Mouse (Mus musculus) forebrain, embryonic 11.5 days (tissue): Measurements from ENCODE around the gene Hsd17b3. TPM values are rescaled to one million over a fixed set of nuclear protein-coding genes. Genes with fewer than 3 reads are reported as not detected.

ENCODE experiments used
- ATAC-seq: fragments of 200-750 bp; cut with Nextera tagmentation; replicated peaks from 2 replicates; pipeline ENCODE4 v1.8.0; 2017; ENCODE audit warnings: moderate TSS enrichment; ENCODE audit not compliant: low FRiP score
- DNase-seq: peaks from one replicate; pipeline ENCODE4 v3.0.0-alpha.2; 2017; ENCODE audit warnings: low spot score
- H3K27ac ChIP-seq: fragments of 300-500 bp; sonication (generic); 2 replicates; pipeline ENCODE4 v1.5.1; 2014; ENCODE audit warnings: low read depth, low read length
- H3K27me3 ChIP-seq: fragments of 300-500 bp; sonication (generic); 2 replicates; pipeline ENCODE4 v1.6.1; 2014; ENCODE audit warnings: mild to moderate bottlenecking, low read length, mixed read lengths; ENCODE audit not compliant: control insufficient read depth, insufficient read depth
- H3K36me3 ChIP-seq: fragments of 300-500 bp; sonication (generic); 2 replicates; pipeline ENCODE4 v1.6.1; 2014; ENCODE audit warnings: mild to moderate bottlenecking, low read length, moderate library complexity, mixed read lengths; ENCODE audit not compliant: control insufficient read depth, insufficient read depth
- H3K4me1 ChIP-seq: fragments of 300-500 bp; sonication (generic); replicated peaks from 2 replicates; pipeline ENCODE4 v1.6.1; 2014; ENCODE audit warnings: low read length, mixed read lengths; ENCODE audit not compliant: control insufficient read depth, insufficient read depth
- H3K4me2 ChIP-seq: fragments of 300-500 bp; sonication (generic); 2 replicates; pipeline ENCODE4 v1.6.1; 2014; ENCODE audit warnings: low read depth, mild to moderate bottlenecking, low read length, moderate library complexity, mixed read lengths; ENCODE audit not compliant: severe bottlenecking
- H3K4me3 ChIP-seq: fragments of 300-500 bp; sonication (generic); 2 replicates; pipeline ENCODE4 v1.5.1; 2014; ENCODE audit warnings: low read depth, low read length
- H3K9ac ChIP-seq: fragments of 300-500 bp; sonication (generic); 2 replicates; pipeline ENCODE4 v1.6.1; 2014; ENCODE audit warnings: low read length
- H3K9me3 ChIP-seq: fragments of 300-500 bp; sonication (generic); 2 replicates; pipeline ENCODE4 v1.6.1; 2016; ENCODE audit warnings: low read length, mixed read lengths; ENCODE audit not compliant: control insufficient read depth
- WGBS: fragments of 180-500 bp; shearing (Covaris S2); extraction: QIAGEN DNeasy Blood & Tissue Kit; methylation state at CpG from one replicate; pipeline ENCODE4 v1.1.7; 2014; 5-methylcytosine and 5-hydroxymethylcytosine counted together
- polyA plus RNA-seq: library from polyadenylated mRNA; unstranded; fragments of >200 nt; fragmentation: Nextera tagmentation; extraction: Ambion mirVana; gene quantifications from 2 replicates; pipeline ENCODE4 v1.2.1, GENCODE M21; 2014

Gene Hsd17b3
- polyA plus RNA-seq, 1 experiment from 2014 or later = not detected

GRCm38 (mm10) chr13:64022786-64023468 lies 66.1 kb downstream of the Hsd17b3 start:
- H3K4me3 ChIP-seq = no peak overlapping the region
- H3K4me2 ChIP-seq = no peak overlapping the region
- H3K27me3 ChIP-seq = no peaks in the 10 kb centered on the region
- 87% methylated on average over 15 of the region's 15 CpGs for WGBS
- no peaks in the 10 kb centered on the region for H3K36me3 ChIP-seq
- H3K9ac ChIP-seq = no peak overlapping the region
- peaks cover 5% of the 10 kb centered on the region; the same call in 1 of the 2 replicates for H3K4me1 ChIP-seq
- ATAC-seq (no peak), DNase-seq (no peak)
- no peaks in the 10 kb centered on the region for H3K9me3 ChIP-seq
- no peak overlapping the region for H3K27ac ChIP-seq

GRCm38 (mm10) chr13:64020902-64021311 lies 68.1 kb downstream of the Hsd17b3 start:
- no peak overlapping the region for H3K4me3 ChIP-seq
- DNase-seq (peak; percentile 58), ATAC-seq (peak; percentile 89)
- no peak overlapping the region for H3K9ac ChIP-seq
- no peaks in the 10 kb centered on the region for H3K9me3 ChIP-seq
- peaks cover 5% of the 10 kb centered on the region; the same call in 1 of the 2 replicates for H3K4me1 ChIP-seq
- no peaks in the 10 kb centered on the region for H3K27me3 ChIP-seq
- no peaks in the 10 kb centered on the region for H3K36me3 ChIP-seq
- H3K27ac ChIP-seq = no peak overlapping the region
- 52% methylated on average over 7 of the region's 7 CpGs for WGBS
- H3K4me2 ChIP-seq = no peak overlapping the region

- no peak overlapping the region for H3K4me2 ChIP-seq
- H3K9me3 ChIP-seq = no peaks in the 10 kb centered on the region
- no peak for DNase-seq
- H3K27ac ChIP-seq = no peak overlapping the region
- no peak overlapping the region for H3K9ac ChIP-seq
- no peaks in the 10 kb centered on the region for H3K36me3 ChIP-seq
- 80% methylated on average over 10 of the region's 10 CpGs for WGBS
- H3K4me3 ChIP-seq = no peak overlapping the region
- peaks cover 5% of the 10 kb centered on the region; the same call in 1 of the 2 replicates for H3K4me1 ChIP-seq
- no peak for ATAC-seq
- H3K27me3 ChIP-seq = no peaks in the 10 kb centered on the region
Observed at GRCm38 (mm10) chr13:64018586-64019141, 70.4 kb downstream of the Hsd17b3 start.

GRCm38 (mm10) chr13:64016048-64016447 lies 73.0 kb downstream of the Hsd17b3 start:
- Histone ChIP-seq H3K4me1 (peaks cover 4% of the 10 kb centered on the region; the same call in 1 of the 2 replicates), H3K9me3 (no peaks in the 10 kb centered on the region), H3K27me3 (no peaks in the 10 kb centered on the region), H3K36me3 (no peaks in the 10 kb centered on the region), H3K27ac (no peak overlapping the region), H3K4me3 (no peak overlapping the region), H3K9ac (no peak overlapping the region), H3K4me2 (no peak overlapping the region)
- DNase-seq (no peak), ATAC-seq (no peak)
- 75% methylated on average over 4 of the region's 4 CpGs for WGBS

GRCm38 (mm10) chr13:64011157-64011556 lies 77.9 kb downstream of the Hsd17b3 start:
- no peak overlapping the region for H3K4me3 ChIP-seq
- WGBS = 88% methylated on average over 4 of the region's 4 CpGs
- H3K27ac ChIP-seq = no peak overlapping the region
- no peaks in the 10 kb centered on the region for H3K36me3 ChIP-seq
- no peaks in the 10 kb centered on the region for H3K9me3 ChIP-seq
- DNase-seq = no peak
- no peaks in the 10 kb centered on the region for H3K27me3 ChIP-seq
- ATAC-seq = no peak
- no peak overlapping the region for H3K4me2 ChIP-seq
- no peaks in the 10 kb centered on the region for H3K4me1 ChIP-seq
- H3K9ac ChIP-seq = no peak overlapping the region

Other genes with a start within 250 kb of the Hsd17b3 start
- gene Slc35d2, start 40.1 kb upstream of the Hsd17b3 start, polyA plus RNA-seq = 2.2 and 3.1 TPM in 2 replicates
- 27.2 and 29.8 TPM in 2 replicates for gene Zfp367, start 64.0 kb upstream of the Hsd17b3 start, polyA plus RNA-seq
- 20.4 and 22.5 TPM in 2 replicates for gene Habp4, start 72.6 kb upstream of the Hsd17b3 start, polyA plus RNA-seq
- 12.7 and 13.7 TPM in 2 replicates for gene Cdc14b, start 186.1 kb upstream of the Hsd17b3 start, polyA plus RNA-seq
- 20.1 and 20.2 TPM in 2 replicates for gene Aaed1, start 223.5 kb upstream of the Hsd17b3 start, polyA plus RNA-seq